Mouse (Mus musculus) limb, embryonic 13.5 days (tissue): ENCODE measurements around the gene Ubr1. TPM values are rescaled to one million over a fixed set of nuclear protein-coding genes. Genes with fewer than 3 reads are reported as not detected.

Experiments
- ATAC-seq: fragments of 200-750 bp; cut with Nextera tagmentation; 2 replicates; pipeline ENCODE4 v1.8.0; 2017; ENCODE audit warnings: low read depth, moderate number of reproducible peaks, moderate TSS enrichment; ENCODE audit not compliant: low FRiP score
- H3K27ac ChIP-seq: fragments of 300-500 bp; sonication (generic); 2 replicates; pipeline ENCODE4 v1.5.1; 2015; ENCODE audit warnings: inconsistent platforms, mild to moderate bottlenecking, moderate library complexity
- H3K27me3 ChIP-seq: fragments of 300-500 bp; sonication (generic); 2 replicates; pipeline ENCODE4 v1.6.1; 2015; ENCODE audit warnings: mild to moderate bottlenecking, inconsistent platforms
- H3K36me3 ChIP-seq: fragments of 300-500 bp; sonication (generic); 2 replicates; pipeline ENCODE4 v1.6.1; 2015; ENCODE audit warnings: inconsistent platforms, mild to moderate bottlenecking, moderate library complexity
- H3K4me1 ChIP-seq: fragments of 300-500 bp; sonication (generic); 2 replicates; pipeline ENCODE4 v1.6.1; 2015; ENCODE audit warnings: inconsistent platforms
- H3K4me2 ChIP-seq: fragments of 300-500 bp; sonication (generic); replicated peaks from 2 replicates; pipeline ENCODE4 v1.6.1; 2015; ENCODE audit warnings: inconsistent platforms, mild to moderate bottlenecking, moderate library complexity
- H3K4me3 ChIP-seq: fragments of 300-500 bp; sonication (generic); 2 replicates; pipeline ENCODE4 v1.5.1; 2015; ENCODE audit warnings: moderate library complexity, mild to moderate bottlenecking, inconsistent platforms
- H3K9ac ChIP-seq: fragments of 300-500 bp; sonication (generic); 2 replicates; pipeline ENCODE4 v1.6.1; 2015; ENCODE audit warnings: mild to moderate bottlenecking, inconsistent platforms
- H3K9me3 ChIP-seq: fragments of 300-500 bp; sonication (generic); 2 replicates; pipeline ENCODE4 v1.6.1; 2016; ENCODE audit warnings: inconsistent platforms
- WGBS: fragments of 180-500 bp; shearing (Covaris S2); methylation state at CpG from one replicate; pipeline ENCODE4 v1.1.7; 2015; 5-methylcytosine and 5-hydroxymethylcytosine counted together
- microRNA-seq: library from miRNA; unstranded; fragments of <30 nt; microRNA quantifications from one replicate; pipeline ENCODE4, GENCODE M21; 2016
- polyA plus RNA-seq: library from polyadenylated mRNA; unstranded; fragments of >200 nt; fragmentation: Nextera tagmentation; extraction: Ambion mirVana; gene quantifications from 2 replicates; pipeline ENCODE4 v1.2.1, GENCODE M21; 2015

Gene Ubr1
- polyA plus RNA-seq, 1 experiment from 2014 or later, result 35.4 TPM

DNA sequence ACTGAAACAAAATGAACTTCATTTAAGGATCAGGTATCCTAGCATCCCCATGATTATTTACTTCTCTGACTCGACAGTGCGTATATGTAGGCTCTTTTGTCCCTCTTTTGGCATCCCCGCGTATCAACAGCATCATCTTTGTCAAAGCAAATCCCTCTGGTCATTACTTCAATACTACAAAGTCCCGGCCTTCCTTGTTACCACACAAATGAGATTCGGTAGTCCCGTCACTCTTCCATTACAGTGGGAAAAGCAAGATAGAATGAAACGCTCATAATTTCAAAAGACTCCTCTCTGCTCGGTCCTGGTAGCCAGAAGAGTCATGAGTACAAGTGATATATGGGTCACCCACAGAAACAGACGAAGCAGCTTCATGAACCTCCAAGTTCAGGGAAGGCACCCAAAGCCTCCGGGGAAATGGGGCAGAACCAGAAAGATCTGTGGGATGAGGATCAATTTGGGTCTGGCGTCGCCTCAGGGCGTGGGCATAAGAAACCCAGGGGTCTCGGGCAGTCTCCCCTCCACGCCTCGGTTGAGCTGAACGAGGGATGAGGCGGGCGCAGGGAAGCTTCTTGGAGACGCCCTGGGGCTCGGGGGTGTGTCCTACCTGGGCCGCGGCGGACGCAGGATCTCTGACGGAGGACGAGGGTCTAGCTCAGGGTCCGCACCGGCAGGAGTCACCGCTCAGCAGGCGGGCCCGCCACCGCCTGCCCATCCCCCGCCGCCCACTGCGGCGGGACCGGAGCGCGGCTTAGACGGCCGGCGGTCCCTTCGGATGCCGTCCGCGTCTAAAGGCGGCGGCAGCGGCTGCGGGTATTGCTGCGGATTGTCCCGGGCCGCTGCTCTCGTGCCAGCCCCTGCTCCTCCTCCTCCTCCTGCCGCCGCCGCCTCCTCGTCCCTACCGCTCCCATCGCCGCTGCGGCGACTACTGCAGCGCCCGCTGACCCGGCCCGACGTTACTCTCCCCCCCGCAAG is 120.8 kb downstream of the Ubr1 start, which contains the start of gene Cdan1:
Cdan1 (minus strand) TSS at position 680 of the 975 bp plus-strand sequence.
- under 1% methylated on average over 58 of the region's 71 CpGs for WGBS
- Histone ChIP-seq H3K27ac (peak within 1 kb of the TSS; percentile 39; the same call in 1 of the 2 replicates), H3K36me3 (no peaks in the 10 kb centered on the region), H3K4me2 (peak within 1 kb of the TSS; percentile 86), H3K4me1 (peaks cover 12% of the 10 kb centered on the region), H3K9ac (peak within 1 kb of the TSS; percentile 89), H3K27me3 (no peaks in the 10 kb centered on the region), H3K4me3 (peak within 1 kb of the TSS; percentile 94), H3K9me3 (no peaks in the 10 kb centered on the region)
- peak; percentile 64 for ATAC-seq

DNA sequence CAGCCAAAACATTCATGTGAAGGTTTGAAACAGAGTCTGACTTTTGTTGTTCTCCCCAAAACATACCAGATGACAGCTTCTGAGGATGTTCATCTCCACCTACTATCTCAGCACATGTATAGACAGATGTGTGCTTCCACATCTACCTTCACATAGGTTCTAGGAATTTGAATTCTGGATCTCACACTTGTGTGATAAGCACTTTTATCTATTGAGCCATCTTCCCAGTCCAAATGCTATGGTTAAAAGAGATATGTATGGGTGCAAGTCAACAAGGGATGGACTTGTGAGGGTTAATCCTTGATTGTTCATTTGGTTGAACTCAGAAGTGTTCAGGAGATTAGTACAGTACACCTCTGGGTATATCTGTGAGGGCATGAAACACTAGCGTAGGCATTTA is 125.2 kb downstream of the Ubr1 start:
- peaks cover 8% of the 10 kb centered on the region for H3K4me1 ChIP-seq
- no peaks in the 10 kb centered on the region for H3K9me3 ChIP-seq
- H3K4me3 ChIP-seq, result no peak overlapping the region
- H3K27me3 ChIP-seq, result no peaks in the 10 kb centered on the region
- H3K27ac ChIP-seq, result no peak overlapping the region
- whole genome bisulfite sequencing, result 95% methylated on average over 1 of the region's 1 CpGs
- H3K4me2 ChIP-seq, result no peak overlapping the region
- H3K9ac ChIP-seq, result no peak overlapping the region
- ATAC-seq, result no peak
- H3K36me3 ChIP-seq, result no peaks in the 10 kb centered on the region

DNA sequence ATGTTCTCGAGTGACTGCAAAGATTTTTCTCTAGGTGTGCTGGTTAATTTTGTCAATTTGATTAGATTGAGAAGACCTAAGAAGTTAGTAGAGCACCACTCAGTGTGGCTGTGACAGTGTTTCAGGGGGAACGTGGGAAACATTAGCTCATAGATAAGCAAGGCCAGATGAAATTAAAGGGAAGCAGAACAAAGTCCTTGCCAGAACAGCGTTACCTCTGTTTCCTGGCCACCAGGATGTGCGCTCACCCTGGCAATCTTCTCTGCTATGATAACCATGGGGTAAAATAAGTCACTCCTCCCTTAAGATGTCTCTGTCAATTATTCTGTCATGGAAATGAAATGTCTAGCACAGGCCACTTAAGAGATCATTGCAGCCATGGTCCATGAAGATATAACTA is 126.5 kb downstream of the Ubr1 start:
- H3K4me1 ChIP-seq, result peaks cover under 1% of the 10 kb centered on the region
- no peaks in the 10 kb centered on the region for H3K9me3 ChIP-seq
- H3K4me2 ChIP-seq, result no peak overlapping the region
- H3K27ac ChIP-seq, result no peak overlapping the region
- no peaks in the 10 kb centered on the region for H3K27me3 ChIP-seq
- H3K9ac ChIP-seq, result no peak overlapping the region
- no peaks in the 10 kb centered on the region for H3K36me3 ChIP-seq
- no peak for ATAC-seq
- 83% methylated on average over 4 of the region's 4 CpGs for WGBS
- H3K4me3 ChIP-seq, result no peak overlapping the region

DNA sequence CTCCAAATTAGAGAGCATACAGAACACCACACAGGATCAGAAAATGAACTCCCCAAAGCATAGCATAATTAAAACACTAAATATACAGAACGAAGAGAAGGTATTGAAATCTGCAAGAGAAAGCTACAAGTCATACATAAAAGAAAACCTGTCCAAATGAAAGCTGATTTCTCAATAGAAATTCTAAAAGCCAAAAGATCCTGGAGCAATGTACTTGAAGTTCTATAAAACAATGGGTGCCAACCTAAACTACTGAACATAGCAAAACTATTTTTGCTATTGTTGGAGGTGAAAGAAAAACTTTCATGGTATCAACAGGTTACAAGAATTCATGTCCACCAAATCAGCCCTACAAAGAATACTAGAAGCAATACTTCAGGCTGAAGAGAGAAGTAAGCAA is 129.3 kb downstream of the Ubr1 start:
- no peak overlapping the region for H3K4me2 ChIP-seq
- H3K4me3 ChIP-seq, result no peak overlapping the region
- H3K4me1 ChIP-seq, result no peaks in the 10 kb centered on the region
- H3K9me3 ChIP-seq, result no peaks in the 10 kb centered on the region; the same call in 1 of the 2 replicates
- no peak overlapping the region for H3K27ac ChIP-seq
- H3K36me3 ChIP-seq, result 0 out of 2 replicates have a peak, but pooled peaks cover 3% of the 10 kb centered on the region
- no peak for ATAC-seq
- H3K27me3 ChIP-seq, result no peaks in the 10 kb centered on the region
- 81% methylated on average over 1 of the region's 1 CpGs for WGBS
- H3K9ac ChIP-seq, result no peak overlapping the region

DNA sequence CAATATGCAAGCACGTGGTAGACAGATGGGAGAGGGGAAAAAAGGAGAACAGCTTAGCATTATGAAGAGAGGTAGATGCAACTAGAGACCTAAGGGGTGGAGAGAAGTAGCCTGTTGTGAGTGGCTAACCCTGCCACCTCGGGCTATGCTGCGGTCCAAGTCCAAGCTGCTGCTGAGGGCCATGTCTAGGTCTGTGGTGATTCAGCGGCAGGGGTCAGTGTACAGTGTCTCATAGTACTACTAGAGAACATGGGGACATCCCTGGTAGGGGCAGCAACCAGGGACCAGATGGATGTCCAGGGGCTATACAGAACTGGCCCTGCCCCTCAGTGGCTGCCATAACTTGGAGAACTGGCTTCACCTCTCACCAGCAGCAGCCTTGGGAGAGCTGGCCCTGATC is 135.3 kb downstream of the Ubr1 start:
- Histone ChIP-seq H3K4me1 (no peaks in the 10 kb centered on the region), H3K36me3 (peaks cover 18% of the 10 kb centered on the region; the same call in 1 of the 2 replicates), H3K27ac (no peak overlapping the region), H3K9ac (no peak overlapping the region), H3K9me3 (no peaks in the 10 kb centered on the region; the same call in 1 of the 2 replicates), H3K4me2 (no peak overlapping the region), H3K4me3 (no peak overlapping the region), H3K27me3 (no peaks in the 10 kb centered on the region)
- 91% methylated on average over 4 of the region's 4 CpGs for WGBS
- ATAC-seq, result no peak

DNA sequence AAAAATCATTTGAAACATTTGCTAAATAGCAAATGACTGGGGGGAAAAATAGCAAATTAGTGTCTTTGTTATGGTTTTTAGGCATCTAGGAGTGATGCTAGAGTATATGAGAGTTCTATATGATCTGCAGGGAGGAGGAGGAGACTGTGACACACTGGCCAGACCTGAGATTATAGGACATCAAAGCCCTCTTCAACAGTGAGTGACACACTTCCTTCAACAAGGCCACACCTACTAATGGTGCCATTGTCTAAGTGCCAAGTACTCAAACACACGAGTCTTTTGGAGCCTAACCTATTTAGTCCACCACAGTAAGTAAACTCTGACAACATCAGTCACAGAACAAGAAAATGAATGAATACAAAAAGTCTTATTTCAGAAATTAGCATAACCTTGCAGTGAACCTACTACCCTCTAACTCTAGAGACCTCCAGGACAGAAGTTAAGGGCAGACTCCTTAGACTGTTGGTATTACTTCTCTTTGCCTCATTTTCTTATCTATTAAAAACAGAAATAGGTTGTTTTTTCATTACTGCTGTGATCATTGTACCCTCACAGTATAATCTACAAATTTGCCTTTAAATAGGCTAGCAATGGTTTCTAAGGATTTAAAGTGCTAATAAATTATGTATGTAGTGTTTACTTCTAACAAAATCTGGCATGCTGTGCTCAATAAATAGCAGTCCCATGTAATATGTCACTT is 143.4 kb downstream of the Ubr1 start:
- Histone ChIP-seq H3K27me3 (no peaks in the 10 kb centered on the region), H3K9ac (no peak overlapping the region), H3K9me3 (no peaks in the 10 kb centered on the region), H3K27ac (no peak overlapping the region), H3K4me2 (no peak overlapping the region), H3K36me3 (no peaks in the 10 kb centered on the region; the same call in 1 of the 2 replicates), H3K4me1 (no peaks in the 10 kb centered on the region), H3K4me3 (no peak overlapping the region)
- WGBS, result 60% methylated on average over 1 of the region's 1 CpGs
- ATAC-seq, result no peak

Small RNA genes lying within 50 kb of the gene (microRNA-seq; reads per million reads assigned to microRNA genes)
- not detected for gene Gm44325

Other genes starting within 250 kb of the Ubr1 start
- gene Cdan1, start 120.6 kb downstream of the Ubr1 start, polyA plus RNA-seq, result 8.1 and 8.6 TPM in 2 replicates
- 4.6 and 4.9 TPM in 2 replicates for gene Ttbk2, start 120.1 kb downstream of the Ubr1 start, polyA plus RNA-seq
- gene Tmem62, start 6.3 kb upstream of the Ubr1 start, polyA plus RNA-seq, result 1.8 and 2.1 TPM in 2 replicates
- gene Ccndbp1, start 37.7 kb upstream of the Ubr1 start, polyA plus RNA-seq, result 39.3 and 42.0 TPM in 2 replicates
- 1.1 and 1.2 TPM in 2 replicates for gene Epb42, start 66.4 kb upstream of the Ubr1 start, polyA plus RNA-seq
- gene Tgm5, start 115.1 kb upstream of the Ubr1 start, polyA plus RNA-seq, result not detected in 2 replicates
- gene Tgm7, start 139.1 kb upstream of the Ubr1 start, polyA plus RNA-seq, result not detected in 2 replicates
- 20.7 and 22.1 TPM in 2 replicates for gene Adal, start 169.7 kb upstream of the Ubr1 start, polyA plus RNA-seq
- gene Lcmt2, start 169.9 kb upstream of the Ubr1 start, polyA plus RNA-seq, result 23.3 and 24.2 TPM in 2 replicates
- gene Tubgcp4, start 199.9 kb upstream of the Ubr1 start, polyA plus RNA-seq, result 68.0 and 70.0 TPM in 2 replicates
- gene Zscan29, start 200.4 kb upstream of the Ubr1 start, polyA plus RNA-seq, result 10.1 and 10.5 TPM in 2 replicates